Mouse (Mus musculus) thymus, adult 2 months (tissue): ENCODE results near the gene Tmem189. TPM values are rescaled to one million over a fixed set of nuclear protein-coding genes. Genes with fewer than 3 reads are reported as not detected.

ENCODE experiments used
- DNase-seq: peaks from one replicate; pipeline ENCODE4 v3.0.0; 2021
- H3K27ac ChIP-seq: fragments of 200-500 bp; 2 replicates; pipeline ENCODE4 v1.5.1; 2012; ENCODE audit warnings: low read length, control low read depth; ENCODE audit not compliant: control insufficient read depth, insufficient read depth
- H3K27me3 ChIP-seq: fragments of 200-500 bp; 2 replicates; pipeline ENCODE4 v1.6.1; 2012; ENCODE audit warnings: mild to moderate bottlenecking, low read length, moderate library complexity, mixed read lengths; ENCODE audit not compliant: control insufficient read depth, insufficient read depth
- H3K36me3 ChIP-seq: fragments of 200-500 bp; 2 replicates; pipeline ENCODE4 v1.6.1; 2012; ENCODE audit warnings: mild to moderate bottlenecking, low read length, moderate library complexity; ENCODE audit not compliant: control insufficient read depth, insufficient read depth
- H3K4me1 ChIP-seq: fragments of 200-500 bp; replicated peaks from 2 replicates; pipeline ENCODE4 v1.6.1; 2012; ENCODE audit warnings: low read length; ENCODE audit not compliant: control insufficient read depth, insufficient read depth
- H3K4me3 ChIP-seq: fragments of 200-500 bp; 2 replicates; pipeline ENCODE4 v1.5.1; 2012; ENCODE audit warnings: mild to moderate bottlenecking, low read length, control low read depth, moderate library complexity; ENCODE audit not compliant: control insufficient read depth, insufficient read depth
- CTCF ChIP-seq: fragments of 200-500 bp; IDR thresholded peaks from 2 replicates; pipeline ENCODE4 v1.5.1; 2012; ENCODE audit warnings: mild to moderate bottlenecking, control low read depth, low read length, moderate library complexity, borderline replicate concordance; ENCODE audit not compliant: control insufficient read depth, poor library complexity, insufficient read depth; ENCODE audit errors: extremely low read depth
- POLR2A ChIP-seq: fragments of 200-500 bp; IDR thresholded peaks from 2 replicates; pipeline ENCODE4 v1.6.1; 2012; ENCODE audit warnings: mild to moderate bottlenecking, low read length, control low read depth, moderate library complexity; ENCODE audit not compliant: control insufficient read depth, poor library complexity, insufficient read depth; ENCODE audit errors: extremely low read depth
- WGBS: fragments of 180-500 bp; shearing (Covaris S2); methylation state at CpG from one replicate; pipeline ENCODE4 v1.1.7; 2018; 5-methylcytosine and 5-hydroxymethylcytosine counted together
- polyA plus RNA-seq: library from polyadenylated mRNA; depleted of rRNA; stranded (reverse); fragments of >200 nt; gene quantifications from 2 replicates; pipeline ENCODE4 v1.2.3, GENCODE M21; 2012

The Tmem189 gene
- polyA plus RNA-seq, 1 experiment, result 209 TPM

- peaks cover 4% of the 10 kb centered on the region; the same call in 1 of the 2 replicates for H3K4me1 ChIP-seq
- H3K36me3 ChIP-seq, result no peaks in the 10 kb centered on the region
- H3K27ac ChIP-seq, result no peak overlapping the region
- 28% methylated on average over 5 of the region's 5 CpGs for WGBS
- peak; percentile 77 for DNase-seq
- H3K27me3 ChIP-seq, result no peaks in the 10 kb centered on the region
- H3K4me3 ChIP-seq, result no peak overlapping the region
- TF ChIP-seq POLR2A, result no peak
- no peak for TF ChIP-seq CTCF
Observed at GRCm38 (mm10) chr2:167680657-167681056, 9.0 kb downstream of the Tmem189 start.

GRCm38 (mm10) chr2:167679902-167680430 is 9.7 kb downstream of the Tmem189 start:
- under 1% methylated on average over 13 of the region's 13 CpGs for WGBS
- peak; percentile 91 for DNase-seq
- H3K4me3 ChIP-seq, result no peak overlapping the region
- peaks cover 4% of the 10 kb centered on the region; the same call in 1 of the 2 replicates for H3K4me1 ChIP-seq
- H3K27ac ChIP-seq, result no peak overlapping the region
- TF ChIP-seq POLR2A (no peak), CTCF (peak; percentile 99)
- no peaks in the 10 kb centered on the region for H3K36me3 ChIP-seq
- no peaks in the 10 kb centered on the region for H3K27me3 ChIP-seq

GRCm38 (mm10) chr2:167678600-167678999 is 11.0 kb downstream of the Tmem189 start:
- TF ChIP-seq POLR2A, result no peak
- TF ChIP-seq CTCF, result peak; percentile 45; the same call in 1 of the 2 replicates
- WGBS, result 66% methylated on average over 5 of the region's 5 CpGs
- no peaks in the 10 kb centered on the region for H3K27me3 ChIP-seq

DNA sequence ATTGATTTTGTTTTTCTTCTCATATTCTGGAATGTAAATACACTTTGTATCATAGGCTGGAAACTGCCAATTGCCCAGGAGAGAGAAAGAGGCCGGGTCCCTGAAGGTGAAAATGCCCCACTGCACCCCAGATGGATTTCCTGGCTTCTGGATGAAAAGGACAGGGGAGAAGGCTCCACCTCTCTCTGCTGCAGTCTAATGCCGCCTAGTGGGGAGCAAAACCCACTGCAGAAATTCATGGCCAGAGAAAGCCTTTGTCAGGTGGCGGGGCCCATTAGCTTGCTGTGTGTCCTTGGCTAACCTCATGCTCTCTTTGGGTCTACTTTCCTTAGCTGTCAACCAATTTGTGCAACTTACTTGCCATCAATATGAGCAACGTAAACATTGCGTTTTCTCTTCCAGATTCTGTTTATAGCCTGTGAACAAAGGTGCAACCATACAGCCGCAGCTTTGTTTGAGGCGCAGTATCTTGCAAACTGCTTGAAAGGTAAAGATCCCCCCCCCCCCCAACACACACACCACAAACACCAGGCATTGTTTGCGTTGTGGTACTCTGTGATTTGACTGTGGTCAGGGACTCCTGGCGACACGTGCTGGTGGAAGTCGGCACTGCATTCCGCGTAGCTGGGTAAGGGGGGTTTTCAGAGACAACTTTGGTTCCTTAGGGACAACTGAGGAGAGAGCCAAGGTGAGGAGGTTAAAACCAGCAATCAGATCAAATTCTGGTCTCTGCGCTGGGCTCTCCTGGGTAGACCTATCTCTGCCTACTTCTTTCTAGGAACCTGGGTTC is 14.3 kb downstream of the Tmem189 start:
- WGBS, result 46% methylated on average over 14 of the region's 14 CpGs
- Histone ChIP-seq H3K4me1 (peaks cover 16% of the 10 kb centered on the region), H3K4me3 (no peak overlapping the region), H3K36me3 (no peaks in the 10 kb centered on the region), H3K27me3 (no peaks in the 10 kb centered on the region), H3K27ac (no peak overlapping the region)
- peak; percentile 43; the same call in 1 of the 2 replicates for TF ChIP-seq CTCF
- no peak for TF ChIP-seq POLR2A
- peak; percentile 63 for DNase-seq

More at GRCm38 (mm10) chr2:167678600-167678999, 11.0 kb downstream of the Tmem189 start:
- DNase-seq, result peak; percentile 37
- Histone ChIP-seq H3K27ac (no peak overlapping the region), H3K4me3 (no peak overlapping the region), H3K4me1 (peaks cover 4% of the 10 kb centered on the region; the same call in 1 of the 2 replicates), H3K36me3 (no peaks in the 10 kb centered on the region)

DNA sequence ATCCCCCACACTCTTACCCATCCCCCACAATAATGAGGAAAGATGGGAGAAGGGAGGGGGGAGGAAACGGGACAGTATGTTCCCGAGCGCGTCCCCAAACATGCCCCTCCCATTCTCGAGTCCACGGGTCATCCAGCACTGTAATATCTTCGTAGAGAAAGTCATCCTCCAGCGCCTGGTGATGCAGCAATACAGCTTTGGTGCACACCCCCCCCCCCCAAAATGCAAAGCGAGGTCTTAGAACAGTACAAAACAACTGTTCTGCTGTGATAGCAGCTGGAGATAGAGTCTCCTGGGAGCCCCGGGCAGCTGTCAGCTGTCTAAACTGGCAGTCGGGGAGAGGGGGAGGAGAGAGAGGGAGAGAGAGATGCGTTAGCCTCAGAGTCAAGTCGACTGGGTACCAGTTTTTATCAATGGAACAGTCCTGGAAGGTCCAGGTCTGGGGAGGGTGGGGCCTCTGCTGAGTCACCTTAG is 17.4 kb downstream of the Tmem189 start:
- Histone ChIP-seq H3K36me3 (no peaks in the 10 kb centered on the region), H3K4me3 (no peak overlapping the region), H3K27me3 (no peaks in the 10 kb centered on the region), H3K4me1 (peaks cover 13% of the 10 kb centered on the region), H3K27ac (no peak overlapping the region)
- no peak for DNase-seq
- TF ChIP-seq CTCF, result no peak
- TF ChIP-seq POLR2A, result no peak
- WGBS, result 38% methylated on average over 13 of the region's 13 CpGs

DNA sequence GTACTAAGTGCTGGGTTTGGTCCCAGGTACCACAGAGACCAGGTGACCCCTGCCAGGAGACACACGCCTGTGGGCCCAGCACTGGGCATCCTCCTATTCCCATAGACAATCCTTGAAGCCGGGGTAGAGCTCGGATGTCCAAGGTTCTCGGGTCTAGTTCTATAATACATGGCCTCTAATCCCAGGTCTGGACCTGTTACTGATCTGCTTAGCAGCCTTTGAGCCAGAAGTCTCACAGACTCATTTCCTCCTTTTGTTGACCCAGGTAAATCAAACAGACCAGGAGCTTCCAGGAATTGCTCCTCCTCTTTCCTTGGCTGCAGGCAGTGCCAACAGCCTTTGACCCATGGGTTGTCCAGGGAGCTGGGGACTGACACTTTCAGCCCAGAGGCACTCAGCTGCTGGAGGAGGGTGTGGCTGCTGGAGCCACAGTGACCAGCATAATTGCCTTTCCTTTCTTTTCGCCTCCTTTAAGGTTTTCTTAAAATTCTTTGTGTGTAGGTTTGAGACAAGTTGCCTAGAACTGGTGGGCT is 18.5 kb downstream of the Tmem189 start:
- no peak for DNase-seq
- no peaks in the 10 kb centered on the region for H3K27me3 ChIP-seq
- H3K4me3 ChIP-seq, result no peak overlapping the region

More for the DNA sequence above, 18.5 kb downstream of the Tmem189 start:
- no peaks in the 10 kb centered on the region for H3K36me3 ChIP-seq
- no peak for TF ChIP-seq POLR2A
- peaks cover 13% of the 10 kb centered on the region for H3K4me1 ChIP-seq
- 93% methylated on average over 5 of the region's 5 CpGs for WGBS
- no peak overlapping the region for H3K27ac ChIP-seq
